Mouse (Mus musculus) hematopoietic stem cell, adult 5-6 weeks (primary cell): ENCODE results near the gene Capza2. TPM values are rescaled to one million over a fixed set of nuclear protein-coding genes. Genes with fewer than 3 reads are reported as not detected.

Source experiments
- ATAC-seq, 2 experiments: fragments of 125-278 bp in 1 of 2; replicated peaks in 1 of 2; 2 replicates each; pipeline ENCODE4 v1.8.0; 2016 to 2017; ENCODE audit warnings: inconsistent platforms in 2 of 2, mild to moderate bottlenecking in 2 of 2, moderate number of reproducible peaks in 2 of 2, low read depth in 1 of 2, moderate TSS enrichment in 1 of 2; ENCODE audit not compliant: low FRiP score in 2 of 2, poor library complexity in 2 of 2, severe bottlenecking in 2 of 2, insufficient read depth in 1 of 2, low TSS enrichment in 1 of 2
- total RNA-seq: library from RNA; stranded (forward); fragments of 172-1452, 232-1000 nt; gene quantifications from 2 replicates; pipeline ENCODE4 v1.2.3, GENCODE M21; 2017

Gene Capza2
- total RNA-seq, 1 experiment from 2014 or later, result 398 TPM

DNA sequence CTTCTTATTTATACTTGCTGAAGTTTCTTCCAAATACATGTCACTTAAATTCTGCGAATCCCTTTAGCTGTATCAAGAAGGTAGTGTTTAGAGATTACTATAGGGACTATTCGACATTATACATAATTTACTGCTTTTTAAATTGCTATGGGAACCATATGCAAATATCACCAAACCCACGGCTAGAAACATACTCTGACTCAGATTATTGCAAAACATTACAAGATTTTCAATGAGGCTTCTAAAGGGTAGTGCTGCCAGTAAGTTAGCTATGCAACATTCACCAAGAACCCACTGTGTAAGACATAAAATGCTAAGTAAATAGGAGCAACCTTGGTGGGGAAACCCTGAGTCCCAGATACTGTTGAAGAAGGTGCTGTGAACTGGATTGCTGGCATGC, 1.0 kb upstream of the Capza2 start:
- peak in 1 of 2 experiments; percentile 5; a peak in 1 of 4 replicates for ATAC-seq

GRCm38 (mm10) chr6:17636764-17637170, 733 bp downstream of the Capza2 start:
- peak; percentile 69 to 83 for ATAC-seq

GRCm38 (mm10) chr6:17637205-17638203, 1.5 kb downstream of the Capza2 start:
- ATAC-seq, result peak; percentile 11 to 12; a peak in 2 of 4 replicates

- no peak for ATAC-seq
These were observed 4.0 kb downstream of the Capza2 start for GRCm38 (mm10) chr6:17640031-17640430.

GRCm38 (mm10) chr6:17642739-17643138, 6.7 kb downstream of the Capza2 start:
- peak; percentile 38 to 56; a peak in 2 of 4 replicates for ATAC-seq

DNA sequence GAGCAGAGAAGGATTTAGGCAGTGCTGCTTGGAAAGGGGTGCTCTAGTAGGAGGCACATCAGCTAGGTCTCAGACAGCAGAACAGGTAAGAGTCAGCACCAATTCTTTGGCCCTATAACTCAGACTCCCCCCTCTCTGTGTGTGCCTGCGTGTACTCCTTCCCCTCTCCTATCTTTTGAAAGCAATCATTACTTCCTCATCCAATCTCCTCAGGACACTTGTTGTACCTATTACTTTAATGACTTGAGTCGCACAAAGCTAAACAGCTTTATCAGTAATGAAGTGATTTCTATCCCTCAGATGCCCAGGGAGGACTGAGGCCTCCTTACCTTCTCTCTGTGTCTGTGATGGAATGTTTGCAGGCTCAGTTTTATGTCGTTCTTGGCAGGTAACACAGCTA, 10.1 kb downstream of the Capza2 start:
- ATAC-seq, result peak in 1 of 2 experiments; percentile 40; a peak in 2 of 4 replicates

DNA sequence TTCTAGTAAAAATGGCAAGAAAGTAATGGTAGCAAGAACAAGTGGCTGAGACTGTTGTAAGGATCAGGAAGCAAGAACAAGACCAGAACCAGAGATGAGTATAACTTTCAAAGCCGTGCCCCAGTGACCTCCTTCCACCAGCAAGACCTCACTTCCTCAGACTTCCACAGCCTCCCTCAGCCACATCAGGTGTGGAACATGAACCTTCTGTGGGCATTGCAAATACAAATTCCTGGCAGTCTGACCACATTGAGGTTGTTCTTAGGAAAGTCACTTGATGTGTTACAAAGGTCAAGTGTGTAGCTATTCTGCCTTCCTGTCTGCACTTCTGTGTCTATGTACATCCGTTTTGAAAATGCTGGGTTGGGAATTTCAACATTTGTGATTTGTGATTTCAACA, 16.1 kb downstream of the Capza2 start:
- ATAC-seq, result peak in 1 of 2 experiments; percentile 12; a peak in 1 of 4 replicates

- peak; percentile 80 for ATAC-seq
These were observed 19.0 kb downstream of the Capza2 start for GRCm38 (mm10) chr6:17655080-17655479.

DNA sequence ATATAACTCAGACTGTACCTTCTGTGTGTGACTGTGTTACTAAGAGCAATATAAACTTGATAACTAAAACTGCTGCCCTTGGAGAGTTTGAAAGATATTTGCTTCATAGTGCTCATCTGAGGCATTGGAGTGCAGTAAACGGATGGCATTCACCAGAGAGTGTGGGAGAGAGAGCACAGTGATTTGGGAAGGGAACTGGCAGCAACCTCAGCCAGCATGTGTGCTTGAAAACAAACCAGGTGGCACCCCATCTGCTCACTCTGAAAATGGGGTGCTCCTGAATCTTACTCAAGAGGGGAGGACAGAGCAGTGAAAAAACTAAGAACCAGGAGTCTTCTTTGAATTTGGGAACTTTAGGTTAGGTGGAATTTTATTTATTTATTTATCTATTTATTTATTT, 21.3 kb downstream of the Capza2 start:
- no peak for ATAC-seq

- ATAC-seq, result no peak
These were observed 29.3 kb downstream of the Capza2 start for GRCm38 (mm10) chr6:17665348-17665747.

DNA sequence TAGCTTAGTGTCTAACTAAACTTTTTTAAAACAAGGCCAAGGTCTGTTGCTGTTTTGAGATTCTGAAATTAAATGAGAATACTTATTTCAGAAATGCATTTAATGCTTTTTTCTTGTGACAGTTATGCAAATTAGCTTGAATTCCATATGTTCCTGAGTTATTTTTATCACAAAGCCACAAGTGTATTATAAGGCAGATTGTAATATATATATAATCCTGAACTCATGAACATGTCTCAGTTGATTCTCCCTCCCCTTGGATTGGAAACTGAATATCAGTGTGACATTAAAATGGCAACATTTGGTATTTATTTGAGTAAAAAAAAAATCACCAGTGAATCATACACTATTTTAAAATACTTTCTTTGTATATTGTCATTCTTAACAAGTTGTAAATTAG, 30.0 kb downstream of the Capza2 start:
- ATAC-seq, result no peak

- ATAC-seq, result no peak
These were observed 31.8 kb downstream of the Capza2 start for GRCm38 (mm10) chr6:17667813-17668212.

DNA sequence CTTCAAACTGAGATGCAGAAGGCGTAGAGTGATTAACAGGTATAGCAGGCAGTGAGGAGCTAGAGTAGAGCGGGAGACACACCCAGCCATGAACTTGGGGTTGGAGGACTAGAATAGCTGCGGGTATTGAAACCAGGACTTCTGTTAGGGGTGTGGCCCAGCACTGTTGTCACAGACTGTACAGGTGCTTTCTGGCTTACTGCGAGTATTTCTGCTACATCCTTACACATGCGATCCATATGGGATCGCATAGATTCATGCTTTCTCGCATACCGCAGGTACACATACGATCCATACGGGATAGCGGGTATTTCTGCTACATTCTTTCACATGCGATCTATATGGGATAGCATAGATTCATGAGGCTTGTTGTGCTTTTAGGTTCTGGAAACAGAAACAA, 32.3 kb downstream of the Capza2 start:
- ATAC-seq, result no peak; a peak in 1 of 4 replicates

- ATAC-seq, result no peak
These were observed 33.8 kb downstream of the Capza2 start for GRCm38 (mm10) chr6:17669826-17670225.

GRCm38 (mm10) chr6:17675019-17675756, 39.2 kb downstream of the Capza2 start:
- peak; percentile 72 to 83; a peak in 3 of 4 replicates for ATAC-seq

GRCm38 (mm10) chr6:17677008-17677407, 41.0 kb downstream of the Capza2 start:
- no peak for ATAC-seq

DNA sequence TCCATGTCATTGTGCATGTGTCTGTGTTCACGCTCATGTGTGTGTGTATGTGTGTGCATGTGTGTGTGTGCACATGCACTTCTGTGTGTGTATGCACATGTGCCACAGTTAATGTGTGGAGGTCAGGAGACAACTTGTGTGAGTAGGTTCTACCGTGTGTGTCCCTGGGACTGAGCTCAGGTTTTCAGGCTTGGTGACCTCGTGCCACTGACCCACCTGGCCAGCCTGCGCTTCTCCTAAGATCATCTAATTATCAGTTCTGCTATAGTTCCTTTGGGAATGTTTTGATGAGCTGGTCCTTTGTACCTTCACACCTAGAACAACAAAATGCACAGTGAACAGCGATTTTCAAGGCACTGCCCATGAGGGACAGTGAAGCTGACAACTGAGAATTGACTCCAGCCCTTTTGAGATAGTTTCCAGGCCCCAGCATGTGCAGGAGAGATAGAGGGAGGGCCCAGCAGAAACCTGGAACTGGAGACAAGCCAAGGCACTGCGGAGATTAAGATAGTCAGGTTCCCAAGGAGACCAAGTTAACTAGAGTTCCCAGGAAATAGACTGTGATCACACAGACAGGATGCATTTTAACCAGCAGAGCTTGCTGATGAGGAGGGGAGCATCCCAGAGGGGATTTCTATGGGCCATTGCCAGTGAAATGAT, 44.4 kb downstream of the Capza2 start:
- peak in 1 of 2 experiments; percentile 14; a peak in 1 of 4 replicates for ATAC-seq
